Mouse (Mus musculus): ENCODE measurements at regions not wholly inside any gene's neighbourhood (a gene's known extent, or its start where the extent isn't known, plus 50 kb on each side); places are given as distances from the start of the nearest gene placed in this dataset.
"Not testable (repeated sequence)": the region's sequence is repeated elsewhere in the genome, so short reads cannot be mapped to it uniquely, and the experiment has no call there.

GRCm38 (mm10) chr1:181262496-181262895, 50.7 kb upstream of the Wdr26 start:
- ATAC-seq = no peak

- ATAC-seq = no peak
Observed at GRCm38 (mm10) chr1:181263216-181263615, 51.4 kb upstream of the Wdr26 start.

GRCm38 (mm10) chr1:181270469-181270868, 58.7 kb upstream of the Wdr26 start:
- not testable (repeated sequence) for ATAC-seq

GRCm38 (mm10) chr1:181271164-181271563, 59.4 kb upstream of the Wdr26 start:
- no peak for ATAC-seq

- no peak for ATAC-seq
Observed at GRCm38 (mm10) chr1:181271821-181272220, 60.0 kb upstream of the Wdr26 start.

GRCm38 (mm10) chr1:181272622-181273296, 61.0 kb upstream of the Wdr26 start:
- no peak for ATAC-seq

- no peak for ATAC-seq
Observed at GRCm38 (mm10) chr1:181273540-181274204, 61.9 kb upstream of the Wdr26 start.

GRCm38 (mm10) chr1:181280826-181281225, 69.0 kb upstream of the Wdr26 start:
- ATAC-seq = no peak

- ATAC-seq = not testable (repeated sequence)
Observed at GRCm38 (mm10) chr1:181282986-181283385, 69.4 kb upstream of the Cnih3 start.

- ATAC-seq = not testable (repeated sequence)
Observed at GRCm38 (mm10) chr1:181283539-181283938, 68.9 kb upstream of the Cnih3 start.

- ATAC-seq = no peak
Observed at GRCm38 (mm10) chr1:181284301-181285197, 67.9 kb upstream of the Cnih3 start.

GRCm38 (mm10) chr1:181285600-181285999, 66.8 kb upstream of the Cnih3 start:
- ATAC-seq = no peak

GRCm38 (mm10) chr1:181286146-181286545, 66.3 kb upstream of the Cnih3 start:
- no peak for ATAC-seq

GRCm38 (mm10) chr1:181287166-181287565, 65.3 kb upstream of the Cnih3 start:
- ATAC-seq = no peak

- no peak for ATAC-seq
Observed at GRCm38 (mm10) chr1:181289385-181290035, 62.9 kb upstream of the Cnih3 start.

- no peak for ATAC-seq
Observed at GRCm38 (mm10) chr1:181291202-181291601, 61.2 kb upstream of the Cnih3 start.

GRCm38 (mm10) chr1:181291966-181292365, 60.5 kb upstream of the Cnih3 start:
- ATAC-seq = no peak

GRCm38 (mm10) chr1:181293079-181293865, 59.2 kb upstream of the Cnih3 start:
- no peak for ATAC-seq

- no peak for ATAC-seq
Observed at GRCm38 (mm10) chr1:181295651-181296050, 56.8 kb upstream of the Cnih3 start.

- no peak for ATAC-seq
Observed at GRCm38 (mm10) chr1:181298063-181298462, 54.4 kb upstream of the Cnih3 start.

- ATAC-seq = peak; percentile 54
Observed at GRCm38 (mm10) chr1:181299075-181299665, 53.3 kb upstream of the Cnih3 start.

- ATAC-seq = no peak
Observed at GRCm38 (mm10) chr1:181299826-181300225, 52.6 kb upstream of the Cnih3 start.
